Mouse (Mus musculus) ES-Bruce4 (cell line): ENCODE data around the gene Tex45.

ENCODE experiments used
- CTCF ChIP-seq: IDR thresholded peaks from one replicate; pipeline ENCODE4 v1.8.1; 2011; ENCODE audit warnings: low read depth, low read length
- EP300 ChIP-seq: IDR thresholded peaks from 2 replicates; pipeline ENCODE4 v1.6.1; 2011; ENCODE audit warnings: low read depth, low read length; ENCODE audit not compliant: insufficient read depth
- POLR2A ChIP-seq: IDR thresholded peaks from one replicate; pipeline ENCODE4 v1.8.1; 2011; ENCODE audit warnings: low read length; ENCODE audit not compliant: insufficient read depth

DNA sequence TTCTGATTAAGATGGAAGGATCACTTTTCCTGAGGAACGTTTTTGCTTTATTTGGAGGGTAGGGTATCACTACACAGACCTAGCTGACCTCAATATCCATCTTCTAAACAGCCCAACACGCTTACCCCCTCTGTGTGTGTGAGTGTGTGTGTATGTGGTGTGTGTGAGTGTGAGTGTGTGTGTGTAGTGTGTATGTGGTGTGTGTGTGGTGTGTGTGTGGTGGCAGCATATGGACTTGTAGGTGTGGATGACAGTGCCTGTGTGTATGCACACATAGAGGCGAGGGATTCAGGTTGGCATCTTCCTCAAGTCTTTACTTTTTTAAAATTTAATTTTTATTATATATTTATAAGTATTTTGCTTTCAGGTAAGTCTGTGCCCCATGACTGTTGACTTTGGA is 27.9 kb downstream of the Tex45 start:
- TF ChIP-seq EP300: no peak
- no peak for TF ChIP-seq CTCF
- TF ChIP-seq POLR2A: no peak
